Mouse (Mus musculus) liver, embryonic 14.5 days (tissue): ENCODE measurements around the gene Tmem164.

Source experiments
- CTCF ChIP-seq: IDR thresholded peaks from 2 replicates; pipeline ENCODE4 v1.5.1; 2016; ENCODE audit warnings: antibody characterized with exemption, low read depth, control low read depth
- EP300 ChIP-seq: IDR thresholded peaks from 2 replicates; pipeline ENCODE4 v1.6.1; 2016; ENCODE audit warnings: antibody characterized with exemption, low read depth

DNA sequence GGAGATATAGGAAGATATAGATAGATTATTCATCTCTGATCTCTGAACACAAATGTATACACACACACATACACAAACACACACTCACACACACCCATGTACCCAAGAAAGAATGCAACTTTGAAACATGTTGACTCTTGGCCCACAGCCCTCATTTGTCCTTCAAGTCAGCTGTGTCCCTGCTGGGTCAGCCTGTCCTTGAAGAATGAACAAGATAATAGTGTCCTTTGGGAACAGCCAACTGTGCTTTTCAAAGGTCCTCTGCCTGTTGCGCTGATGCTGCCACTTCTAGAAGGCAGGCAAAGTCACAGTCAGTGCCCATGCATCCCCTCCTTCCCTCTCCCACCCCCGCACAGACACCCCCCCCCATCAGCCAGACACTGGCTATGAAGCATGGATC, 157.6 kb downstream of the Tmem164 start:
- TF ChIP-seq EP300 (no peak), CTCF (no peak)
